Mouse (Mus musculus): Measurements from ENCODE around the gene Slc51a. TPM values are rescaled to one million over a fixed set of nuclear protein-coding genes. Genes with fewer than 3 reads are reported as not detected.

Slc51a gene
- polyA plus RNA-seq, 1 experiment from 2014 or later: 0.25 TPM

GRCm38 (mm10) chr16:32485209-32485608 is 2.5 kb downstream of the Slc51a start:
- no peak for ATAC-seq (ENCODE audit: insufficient number of reproducible peaks, insufficient read depth, low FRiP score, low TSS enrichment, low read depth)
- WGBS: 74% methylated on average over 2 of the region's 2 CpGs

GRCm38 (mm10) chr16:32484431-32484871 is 3.2 kb downstream of the Slc51a start:
- 0 out of 2 replicates have a peak, but pooled peaks have one; percentile 26 for ATAC-seq (ENCODE audit: insufficient number of reproducible peaks, insufficient read depth, low FRiP score, low TSS enrichment, low read depth)

More at GRCm38 (mm10) chr16:32485209-32485608, 2.5 kb downstream of the Slc51a start:
- H3K9me3 ChIP-seq: no peaks in the 10 kb centered on the region
- H3K9ac ChIP-seq: no peak overlapping the region
- 0 out of 2 replicates have a peak, but pooled peaks cover 3% of the 10 kb centered on the region for H3K27me3 ChIP-seq
- no peak overlapping the region for H3K4me2 ChIP-seq
- H3K4me1 ChIP-seq: peaks cover 5% of the 10 kb centered on the region; the same call in 1 of the 2 replicates
- H3K36me3 ChIP-seq: no peaks in the 10 kb centered on the region
- no peak overlapping the region for H3K27ac ChIP-seq
- H3K4me3 ChIP-seq: no peak overlapping the region

GRCm38 (mm10) chr16:32479415-32479814 is 8.3 kb downstream of the Slc51a start:
- Histone ChIP-seq H3K9ac (no peak overlapping the region), H3K4me2 (no peak overlapping the region), H3K27me3 (no peaks in the 10 kb centered on the region), H3K4me3 (no peak overlapping the region), H3K9me3 (no peaks in the 10 kb centered on the region), H3K36me3 (no peaks in the 10 kb centered on the region), H3K27ac (no peak overlapping the region), H3K4me1 (no peaks in the 10 kb centered on the region)
- WGBS: 73% methylated on average over 2 of the region's 2 CpGs
- no peak for ATAC-seq (ENCODE audit: insufficient number of reproducible peaks, insufficient read depth, low FRiP score, low TSS enrichment, low read depth)

More at GRCm38 (mm10) chr16:32484431-32484871, 3.2 kb downstream of the Slc51a start:
- Histone ChIP-seq H3K9me3 (no peaks in the 10 kb centered on the region), H3K27me3 (0 out of 2 replicates have a peak, but pooled peaks cover 3% of the 10 kb centered on the region), H3K36me3 (no peaks in the 10 kb centered on the region), H3K4me2 (no peak overlapping the region), H3K9ac (no peak overlapping the region), H3K4me3 (no peak overlapping the region), H3K4me1 (peaks cover 5% of the 10 kb centered on the region; the same call in 1 of the 2 replicates), H3K27ac (no peak overlapping the region)
- WGBS: 38% methylated on average over 7 of the region's 7 CpGs

- Histone ChIP-seq H3K9ac (no peak overlapping the region), H3K27me3 (no peaks in the 10 kb centered on the region), H3K4me1 (no peaks in the 10 kb centered on the region), H3K27ac (no peak overlapping the region), H3K36me3 (peaks cover under 1% of the 10 kb centered on the region), H3K4me3 (no peak overlapping the region), H3K9me3 (no peaks in the 10 kb centered on the region), H3K4me2 (no peak overlapping the region)
- no peak for ATAC-seq (ENCODE audit: insufficient number of reproducible peaks, insufficient read depth, low FRiP score, low TSS enrichment, low read depth)
- WGBS: 83% methylated on average over 6 of the region's 6 CpGs
These were observed 10.4 kb downstream of the Slc51a start for GRCm38 (mm10) chr16:32477315-32477714.

- H3K4me2 ChIP-seq: no peak overlapping the region
- no peaks in the 10 kb centered on the region for H3K4me1 ChIP-seq
- no peak overlapping the region for H3K9ac ChIP-seq
- ATAC-seq (ENCODE audit: insufficient number of reproducible peaks, insufficient read depth, low FRiP score, low TSS enrichment, low read depth): no peak
- H3K9me3 ChIP-seq: no peaks in the 10 kb centered on the region
- H3K27me3 ChIP-seq: no peaks in the 10 kb centered on the region
- WGBS: 75% methylated on average over 7 of the region's 7 CpGs
- H3K27ac ChIP-seq: no peak overlapping the region
- H3K36me3 ChIP-seq: peaks cover 29% of the 10 kb centered on the region
- no peak overlapping the region for H3K4me3 ChIP-seq
These were observed 15.2 kb downstream of the Slc51a start for GRCm38 (mm10) chr16:32472276-32473015.

GRCm38 (mm10) chr16:32469404-32470105 is 18.1 kb downstream of the Slc51a start:
- H3K4me2 ChIP-seq: no peak overlapping the region
- ATAC-seq (ENCODE audit: insufficient number of reproducible peaks, insufficient read depth, low FRiP score, low TSS enrichment, low read depth): no peak
- H3K9me3 ChIP-seq: no peaks in the 10 kb centered on the region
- H3K27ac ChIP-seq: no peak overlapping the region
- H3K9ac ChIP-seq: no peak overlapping the region
- WGBS: 61% methylated on average over 5 of the region's 5 CpGs
- peaks cover 36% of the 10 kb centered on the region for H3K36me3 ChIP-seq
- no peaks in the 10 kb centered on the region for H3K4me1 ChIP-seq
- H3K4me3 ChIP-seq: no peak overlapping the region
- no peaks in the 10 kb centered on the region for H3K27me3 ChIP-seq

DNA sequence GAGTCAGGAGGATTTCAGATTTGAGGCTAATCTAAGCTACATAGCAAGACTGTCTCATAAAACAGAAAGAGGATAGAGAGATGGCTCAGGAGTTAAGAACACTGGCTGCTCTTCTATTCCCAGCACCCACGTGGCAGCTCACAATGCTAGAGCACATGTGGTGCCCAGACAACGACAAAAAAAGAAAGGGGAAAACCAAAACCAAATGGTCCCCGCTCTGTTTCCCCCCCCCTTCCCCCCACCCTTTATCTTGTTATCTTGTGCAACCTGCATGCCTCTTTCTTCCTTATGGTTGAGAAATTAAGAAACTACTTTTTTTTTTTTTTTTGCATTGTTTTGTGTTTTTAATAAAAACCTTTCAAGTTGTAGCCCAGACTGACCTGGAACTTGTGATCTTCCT is 19.2 kb downstream of the Slc51a start:
- Histone ChIP-seq H3K27me3 (no peaks in the 10 kb centered on the region), H3K9ac (no peak overlapping the region), H3K4me2 (no peak overlapping the region), H3K9me3 (no peaks in the 10 kb centered on the region), H3K4me1 (no peaks in the 10 kb centered on the region), H3K36me3 (peaks cover 42% of the 10 kb centered on the region), H3K4me3 (no peak overlapping the region), H3K27ac (no peak overlapping the region)
- WGBS: 47% methylated on average over 3 of the region's 3 CpGs
- ATAC-seq (ENCODE audit: insufficient number of reproducible peaks, insufficient read depth, low FRiP score, low TSS enrichment, low read depth): no peak

- no peak overlapping the region for H3K4me3 ChIP-seq
- H3K9ac ChIP-seq: no peak overlapping the region
- H3K4me1 ChIP-seq: no peaks in the 10 kb centered on the region
- no peak for ATAC-seq (ENCODE audit: insufficient number of reproducible peaks, insufficient read depth, low FRiP score, low TSS enrichment, low read depth)
- peaks cover 33% of the 10 kb centered on the region for H3K36me3 ChIP-seq
- H3K4me2 ChIP-seq: no peak overlapping the region
- no peak overlapping the region for H3K27ac ChIP-seq
- no peaks in the 10 kb centered on the region for H3K9me3 ChIP-seq
- H3K27me3 ChIP-seq: no peaks in the 10 kb centered on the region
- WGBS: 0% methylated on average over 1 of the region's 1 CpGs
These were observed 22.8 kb downstream of the Slc51a start for GRCm38 (mm10) chr16:32464908-32465307.

- no peaks in the 10 kb centered on the region for H3K9me3 ChIP-seq
- peaks cover 25% of the 10 kb centered on the region for H3K36me3 ChIP-seq
- ATAC-seq (ENCODE audit: insufficient number of reproducible peaks, insufficient read depth, low FRiP score, low TSS enrichment, low read depth): no peak
- no peak overlapping the region for H3K4me3 ChIP-seq
- WGBS: 87% methylated on average over 2 of the region's 2 CpGs
- H3K4me1 ChIP-seq: no peaks in the 10 kb centered on the region
- H3K27me3 ChIP-seq: no peaks in the 10 kb centered on the region
- no peak overlapping the region for H3K4me2 ChIP-seq
- H3K9ac ChIP-seq: no peak overlapping the region
- H3K27ac ChIP-seq: no peak overlapping the region
These were observed 24.3 kb downstream of the Slc51a start for GRCm38 (mm10) chr16:32463426-32463825.

DNA sequence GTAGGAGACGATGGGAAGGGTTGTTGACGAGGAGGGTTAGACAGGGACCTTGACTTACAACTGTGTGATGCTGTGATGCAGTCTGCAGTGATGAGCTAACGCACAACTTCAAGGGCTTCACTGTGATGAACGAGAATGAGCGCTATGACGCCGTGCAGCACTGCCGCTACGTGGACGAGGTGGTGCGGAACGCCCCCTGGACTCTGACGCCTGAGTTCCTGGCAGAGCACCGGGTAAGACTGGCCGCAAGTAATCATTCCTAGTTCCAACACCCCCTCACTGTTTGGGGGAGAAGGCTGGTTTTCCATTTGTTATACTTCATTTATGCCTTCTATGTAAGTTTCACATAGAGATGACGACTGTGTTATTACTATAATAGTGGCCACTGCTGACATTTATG is 24.7 kb downstream of the Slc51a start:
- Histone ChIP-seq H3K4me2 (no peak overlapping the region), H3K27me3 (no peaks in the 10 kb centered on the region), H3K4me3 (no peak overlapping the region), H3K9ac (no peak overlapping the region), H3K36me3 (peaks cover 25% of the 10 kb centered on the region), H3K4me1 (peaks cover 2% of the 10 kb centered on the region; the same call in 1 of the 2 replicates), H3K27ac (no peak overlapping the region), H3K9me3 (no peaks in the 10 kb centered on the region)
- WGBS: 95% methylated on average over 16 of the region's 16 CpGs
- ATAC-seq (ENCODE audit: insufficient number of reproducible peaks, insufficient read depth, low FRiP score, low TSS enrichment, low read depth): no peak

DNA sequence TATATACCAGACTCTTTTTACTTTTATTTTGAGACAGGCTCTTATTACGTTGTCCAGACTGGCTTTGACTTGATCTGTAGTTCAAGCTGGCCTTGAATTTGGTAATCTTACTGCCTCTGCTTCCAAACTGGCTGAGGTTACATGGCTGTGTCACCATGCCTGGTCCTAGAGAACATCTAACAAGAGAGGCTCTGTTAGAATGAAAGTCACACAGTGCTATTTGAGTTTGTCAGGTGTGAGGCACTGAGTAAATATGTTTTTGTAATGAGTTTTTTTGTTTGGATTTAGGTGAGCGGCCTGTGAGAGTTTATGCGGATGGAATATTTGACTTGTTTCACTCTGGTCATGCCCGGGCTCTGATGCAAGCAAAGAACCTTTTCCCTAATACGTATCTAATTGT is 26.0 kb downstream of the Slc51a start:
- H3K4me1 ChIP-seq: peaks cover 5% of the 10 kb centered on the region; the same call in 1 of the 2 replicates
- no peak overlapping the region for H3K9ac ChIP-seq
- peaks cover 18% of the 10 kb centered on the region for H3K36me3 ChIP-seq
- no peaks in the 10 kb centered on the region for H3K9me3 ChIP-seq
- no peak overlapping the region for H3K4me2 ChIP-seq
- no peak for ATAC-seq (ENCODE audit: insufficient number of reproducible peaks, insufficient read depth, low FRiP score, low TSS enrichment, low read depth)
- H3K27ac ChIP-seq: no peak overlapping the region
- no peak overlapping the region for H3K4me3 ChIP-seq
- H3K27me3 ChIP-seq: no peaks in the 10 kb centered on the region
- WGBS: 87% methylated on average over 5 of the region's 5 CpGs

DNA sequence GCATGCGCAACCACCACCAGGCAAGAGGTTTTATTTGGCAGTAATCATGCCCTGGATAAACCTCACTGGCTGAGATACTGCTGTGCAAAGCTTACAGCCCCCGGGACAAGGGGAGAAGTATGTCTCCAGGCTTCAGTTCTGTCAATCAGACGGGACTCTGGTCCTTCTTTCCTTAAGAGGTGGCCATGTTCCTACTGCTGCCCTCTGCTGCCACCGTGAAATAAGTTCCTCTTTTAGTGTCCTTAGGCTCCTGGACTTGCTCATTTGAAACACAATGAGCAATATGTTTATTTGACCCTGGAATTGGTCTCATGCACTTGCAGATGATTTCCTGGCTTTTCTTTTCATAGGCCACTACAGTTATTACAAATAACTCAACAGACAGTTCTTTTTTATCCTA is 27.2 kb downstream of the Slc51a start:
- no peak overlapping the region for H3K27ac ChIP-seq
- WGBS: 68% methylated on average over 4 of the region's 4 CpGs
- peaks cover 5% of the 10 kb centered on the region; the same call in 1 of the 2 replicates for H3K4me1 ChIP-seq
- peaks cover 24% of the 10 kb centered on the region for H3K36me3 ChIP-seq
- no peak overlapping the region for H3K4me2 ChIP-seq
- H3K9ac ChIP-seq: no peak overlapping the region
- H3K27me3 ChIP-seq: no peaks in the 10 kb centered on the region
- ATAC-seq (ENCODE audit: insufficient number of reproducible peaks, insufficient read depth, low FRiP score, low TSS enrichment, low read depth): no peak
- H3K9me3 ChIP-seq: no peaks in the 10 kb centered on the region
- H3K4me3 ChIP-seq: no peak overlapping the region
